Mouse (Mus musculus) MEL (cell line): ENCODE measurements around the gene Samd4. TPM values are rescaled to one million over a fixed set of nuclear protein-coding genes. Genes with fewer than 3 reads are reported as not detected.
A peak's percentile ranks its signal among the peaks of the same experiment; 100 is the strongest.

ENCODE experiments used
- DNase-seq: peaks from one replicate; pipeline ENCODE4 v3.0.0; 2011; ENCODE audit warnings: low read depth, low spot score
- H3K27ac ChIP-seq: 2 replicates; pipeline ENCODE4 v1.5.1; 2012; ENCODE audit warnings: low read depth, mild to moderate bottlenecking, control low read depth, low read length, moderate library complexity; ENCODE audit not compliant: control insufficient read depth
- H3K27me3 ChIP-seq, 2 experiments: fragments of 150-350 bp in 1 of 2; sonication (generic) in 1 of 2; 2 replicates each; pipeline ENCODE4 v1.6.1; 2012; ENCODE audit warnings: low read length in 2 of 2, mild to moderate bottlenecking in 2 of 2, improper control_type of control experiment in 1 of 2, moderate library complexity in 1 of 2; ENCODE audit not compliant: insufficient read depth in 2 of 2, control insufficient read depth in 1 of 2
- H3K36me3 ChIP-seq, 2 experiments: 2 replicates each; pipeline ENCODE4 v1.6.1; 2012 to 2014; ENCODE audit warnings: low read length in 2 of 2, improper control_type of control experiment in 1 of 2, inconsistent platforms in 1 of 2, mild to moderate bottlenecking in 1 of 2; ENCODE audit not compliant: insufficient read depth in 2 of 2, control insufficient read depth in 1 of 2
- H3K4me1 ChIP-seq, 2 experiments: fragments of 150-350 bp in 1 of 2; sonication (generic) in 1 of 2; 2 replicates each; pipeline ENCODE4 v1.6.1; 2012; ENCODE audit warnings: low read length in 2 of 2, improper control_type of control experiment in 1 of 2, mild to moderate bottlenecking in 1 of 2; ENCODE audit not compliant: insufficient read depth in 2 of 2, control insufficient read depth in 1 of 2
- H3K4me3 ChIP-seq, 2 experiments: fragments of 150-350 bp in 1 of 2; sonication (generic) in 1 of 2; 2 replicates each; pipeline ENCODE4 v1.5.1; 2012; ENCODE audit warnings: low read depth in 2 of 2, low read length in 2 of 2, mild to moderate bottlenecking in 2 of 2, moderate library complexity in 2 of 2, control low read depth in 1 of 2, improper control_type of control experiment in 1 of 2; ENCODE audit not compliant: control insufficient read depth in 1 of 2, insufficient read depth in 1 of 2
- H3K79me2 ChIP-seq: 2 replicates; pipeline ENCODE4 v1.6.1; 2012; ENCODE audit warnings: mild to moderate bottlenecking, low read length, moderate library complexity; ENCODE audit not compliant: control insufficient read depth, poor library complexity, insufficient read depth
- H3K9ac ChIP-seq: 2 replicates; pipeline ENCODE4 v1.6.1; 2012; ENCODE audit warnings: low read depth, mild to moderate bottlenecking, control low read depth, low read length, moderate library complexity; ENCODE audit not compliant: control insufficient read depth, poor library complexity, severe bottlenecking
- H3K9me3 ChIP-seq: fragments of 150-350 bp; sonication (generic); replicated peaks from 2 replicates; pipeline ENCODE4 v1.6.1; 2012; ENCODE audit warnings: mild to moderate bottlenecking, low read length, improper control_type of control experiment, moderate library complexity; ENCODE audit not compliant: insufficient read depth
- CHD2 ChIP-seq: IDR thresholded peaks from 2 replicates; pipeline ENCODE4 v1.6.1; 2011; ENCODE audit warnings: low read length, improper control_type of control experiment
- CTCF ChIP-seq, 3 experiments: IDR thresholded peaks in 2 of 3; conservative IDR thresholded peaks in 1 of 3; 2 replicates each; pipeline ENCODE4 v1.5.1; 2011 to 2012; ENCODE audit warnings: low read length in 3 of 3, low read depth in 2 of 3, mild to moderate bottlenecking in 2 of 3, improper control_type of control experiment in 1 of 3, inconsistent platforms in 1 of 3, mixed read lengths in 1 of 3, moderate library complexity in 1 of 3; ENCODE audit not compliant: control insufficient read depth in 1 of 3, insufficient read depth in 1 of 3, poor library complexity in 1 of 3, severe bottlenecking in 1 of 3
- E2F4 ChIP-seq: IDR thresholded peaks from 2 replicates; pipeline ENCODE4 v1.6.1; 2011; ENCODE audit warnings: low read depth, low read length, improper control_type of control experiment, borderline replicate concordance
- ELF1 ChIP-seq: IDR thresholded peaks from 2 replicates; pipeline ENCODE4 v1.6.1; 2014; ENCODE audit warnings: low read depth, mild to moderate bottlenecking, inconsistent platforms, low read length, improper control_type of control experiment, moderate library complexity
- EP300 ChIP-seq, 2 experiments: IDR thresholded peaks; 2 replicates each; pipeline ENCODE4 v1.6.1; 2011; ENCODE audit warnings: improper control_type of control experiment in 2 of 2, low read length in 2 of 2, low read depth in 1 of 2, mild to moderate bottlenecking in 1 of 2
- ETS1 ChIP-seq: IDR thresholded peaks from 2 replicates; pipeline ENCODE4 v1.6.1; 2012; ENCODE audit warnings: low read depth, mild to moderate bottlenecking, inconsistent platforms, low read length, improper control_type of control experiment, moderate library complexity
- HCFC1 ChIP-seq: IDR thresholded peaks from 2 replicates; pipeline ENCODE4 v1.6.1; 2012; ENCODE audit warnings: low read depth, mild to moderate bottlenecking, inconsistent platforms, low read length, improper control_type of control experiment, moderate library complexity
- JUND ChIP-seq: IDR thresholded peaks from 2 replicates; pipeline ENCODE4 v1.6.1; 2011; ENCODE audit warnings: low read depth, mild to moderate bottlenecking, improper control_type of control experiment, low read length
- MAFK ChIP-seq: IDR thresholded peaks from 2 replicates; pipeline ENCODE4 v1.6.1; 2011; ENCODE audit warnings: low read depth, mild to moderate bottlenecking, low read length, improper control_type of control experiment, borderline replicate concordance
- MEF2A ChIP-seq: IDR thresholded peaks from 2 replicates; pipeline ENCODE4 v1.6.1; 2014; ENCODE audit warnings: low read depth, mild to moderate bottlenecking, inconsistent platforms, low read length, improper control_type of control experiment; ENCODE audit not compliant: poor library complexity, insufficient replicate concordance, severe bottlenecking; ENCODE audit errors: extremely low read depth
- MXI1 ChIP-seq: IDR thresholded peaks from 2 replicates; pipeline ENCODE4 v1.6.1; 2011; ENCODE audit warnings: mild to moderate bottlenecking, low read depth, low read length, improper control_type of control experiment
- MYB ChIP-seq: IDR thresholded peaks from 2 replicates; pipeline ENCODE4 v1.6.1; 2011; ENCODE audit warnings: mild to moderate bottlenecking, low read depth, low read length, improper control_type of control experiment
- NRF1 ChIP-seq: IDR thresholded peaks from 2 replicates; pipeline ENCODE4 v1.6.1; 2014; ENCODE audit warnings: low read depth, mild to moderate bottlenecking, inconsistent platforms, low read length, improper control_type of control experiment, moderate library complexity; ENCODE audit not compliant: poor library complexity, insufficient read depth, severe bottlenecking
- POLR2AphosphoS5 ChIP-seq: IDR thresholded peaks from 2 replicates; pipeline ENCODE4 v1.6.1; 2012; ENCODE audit warnings: low read depth, borderline replicate concordance, mild to moderate bottlenecking, inconsistent platforms, low read length, moderate library complexity, mixed read lengths
- RAD21 ChIP-seq: IDR thresholded peaks from 2 replicates; pipeline ENCODE4 v1.6.1; 2011; ENCODE audit warnings: mild to moderate bottlenecking, low read depth, low read length, improper control_type of control experiment
- RCOR1 ChIP-seq: IDR thresholded peaks from 2 replicates; pipeline ENCODE4 v1.6.1; 2012; ENCODE audit warnings: low read depth, mild to moderate bottlenecking, inconsistent platforms, low read length, improper control_type of control experiment
- SIN3A ChIP-seq: IDR thresholded peaks from 2 replicates; pipeline ENCODE4 v1.6.1; 2012; ENCODE audit warnings: low read length, improper control_type of control experiment, inconsistent platforms
- SMC3 ChIP-seq: IDR thresholded peaks from 2 replicates; pipeline ENCODE4 v1.6.1; 2011; ENCODE audit warnings: low read depth, low read length, improper control_type of control experiment
- TAL1 ChIP-seq: IDR thresholded peaks from 2 replicates; pipeline ENCODE4 v1.6.1; 2012; ENCODE audit warnings: mild to moderate bottlenecking, inconsistent platforms, low read length, moderate library complexity, mixed read lengths
- TCF12 ChIP-seq: IDR thresholded peaks from 2 replicates; pipeline ENCODE4 v1.6.1; 2014; ENCODE audit warnings: low read depth, mild to moderate bottlenecking, inconsistent platforms, low read length, improper control_type of control experiment, moderate library complexity
- USF1 ChIP-seq: IDR thresholded peaks from 2 replicates; pipeline ENCODE4 v1.6.1; 2014; ENCODE audit warnings: low read depth, mild to moderate bottlenecking, inconsistent platforms, low read length, improper control_type of control experiment, moderate library complexity
- USF2 ChIP-seq, 2 experiments: IDR thresholded peaks; 2 replicates each; pipeline ENCODE4 v1.6.1; 2011 to 2012; ENCODE audit warnings: improper control_type of control experiment in 2 of 2, low read length in 2 of 2, borderline replicate concordance in 1 of 2, inconsistent platforms in 1 of 2, low read depth in 1 of 2, mild to moderate bottlenecking in 1 of 2; ENCODE audit not compliant: insufficient read depth in 1 of 2
- ZC3H11A ChIP-seq: IDR thresholded peaks from 2 replicates; pipeline ENCODE4 v1.6.1; 2012; ENCODE audit warnings: low read depth, mild to moderate bottlenecking, inconsistent platforms, low read length, improper control_type of control experiment
- ZKSCAN1 ChIP-seq: IDR thresholded peaks from 2 replicates; pipeline ENCODE4 v1.6.1; 2012; ENCODE audit warnings: low read depth, mild to moderate bottlenecking, inconsistent platforms, low read length, improper control_type of control experiment, moderate library complexity
- ZMIZ1 ChIP-seq: IDR thresholded peaks from 2 replicates; pipeline ENCODE4 v1.6.1; 2012; ENCODE audit warnings: low read depth, mild to moderate bottlenecking, inconsistent platforms, low read length, improper control_type of control experiment, moderate library complexity
- polyA plus RNA-seq, 2 experiments: library from polyadenylated mRNA; stranded (reverse) in 1 of 2; unstranded in 1 of 2; fragments of >175 nt in 1 of 2; fragments of >200 nt in 1 of 2; gene quantifications; 2 replicates each; pipeline versions ENCODE4 v1.2.1 to v1.2.4; 2012; ENCODE audit warnings: low replicate concordance in 2 of 2, low read depth in 1 of 2; ENCODE audit not compliant: insufficient read length in 2 of 2, insufficient read depth in 1 of 2, missing spikeins in 1 of 2
- total RNA-seq: library from RNA; depleted of rRNA; stranded (reverse); fragments of 300-350 nt; gene quantifications from 2 replicates; pipeline ENCODE4 v1.2.3, GENCODE M21; 2012

Samd4 gene
- total and polyA plus RNA-seq, 3 experiments, result 0.04 to 0.08 TPM; not detected in 1

DNA sequence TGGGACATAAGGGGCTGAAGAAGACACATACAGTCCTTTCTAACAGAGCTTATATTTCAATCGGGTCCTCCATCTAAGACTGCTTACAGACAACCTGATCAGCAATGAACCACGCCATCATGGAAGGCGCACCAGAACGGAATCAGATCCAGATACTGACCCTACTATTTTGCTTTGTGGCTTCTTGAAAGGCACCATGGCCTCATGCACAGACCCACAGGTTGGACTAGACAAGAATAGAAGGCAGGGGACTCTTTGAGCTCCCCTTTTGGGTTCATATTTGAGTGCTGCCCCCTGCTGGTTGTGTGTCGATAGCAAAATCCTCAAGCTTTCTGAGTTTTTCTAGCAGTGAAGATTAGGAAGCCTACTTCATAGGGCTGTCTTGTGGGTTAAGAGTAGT is 204.5 kb downstream of the Samd4 start (continued):
- TF ChIP-seq MAFK (no peak), SMC3 (peak; percentile 61), ZC3H11A (peak; percentile 25; the same call in 1 of the 2 replicates), CHD2 (no peak), NRF1 (no peak)

DNA sequence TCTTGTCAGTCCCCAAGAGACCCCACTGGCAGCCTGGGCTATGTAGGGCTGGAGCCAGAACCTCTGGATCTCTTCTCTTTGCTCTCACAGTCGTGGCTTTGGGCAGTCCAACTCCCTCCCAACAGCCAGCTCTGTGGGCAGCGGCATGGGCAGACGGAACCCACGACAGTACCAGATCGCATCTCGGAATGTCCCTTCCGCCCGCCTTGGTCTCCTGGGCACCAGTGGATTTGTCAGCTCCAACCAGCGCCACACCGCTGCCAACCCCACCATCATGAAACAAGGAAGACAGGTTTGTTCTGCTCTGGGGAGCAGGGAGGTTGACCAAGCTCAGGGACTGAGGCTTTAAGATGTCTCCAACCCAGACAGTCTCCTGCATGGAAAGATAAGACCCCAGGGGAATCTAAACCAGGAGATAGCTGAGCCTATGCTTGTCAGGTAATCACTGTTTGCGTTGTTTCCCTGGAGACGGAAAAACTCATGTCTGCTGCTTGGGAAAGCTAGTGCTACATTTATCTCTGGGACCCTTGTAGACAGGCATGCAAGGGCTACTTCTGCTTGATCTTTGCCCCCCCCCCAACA is 205.1 kb downstream of the Samd4 start:
- Histone ChIP-seq H3K79me2 (no peaks in the 10 kb centered on the region), H3K4me3 (no peak overlapping the region), H3K27ac (no peak overlapping the region), H3K27me3 (peaks cover 6 to 10% of the 10 kb centered on the region in 2 experiments)
- TF ChIP-seq EP300 (IDR thresholded peaks at IDR 0.05; ENCODE audit: low read depth in 1 of 2, low read length in 2 of 2) (no peak), USF1 (no peak), MEF2A (no peak), SIN3A (no peak), ZC3H11A (no peak), MYB (no peak), USF2 (IDR thresholded peaks at IDR 0.05; ENCODE audit: borderline replicate concordance in 1 of 2, insufficient read depth in 1 of 2, low read depth in 1 of 2, low read length in 2 of 2) (no peak), RCOR1 (no peak), POLR2AphosphoS5 (no peak), ETS1 (no peak), CTCF (IDR thresholded peaks at IDR 0.05 in 2 of 3, conservative IDR thresholded peaks at IDR 0.05 in 1 of 3; ENCODE audit: control insufficient read depth in 1 of 3, insufficient read depth in 1 of 3, low read depth in 2 of 3, low read length in 3 of 3, poor library complexity in 1 of 3, severe bottlenecking in 1 of 3) (no peak), SMC3 (no peak), HCFC1 (no peak), CHD2 (no peak), ZMIZ1 (no peak), JUND (no peak)
- TF ChIP-seq, all 39 proteins: peak for 0
- Histone ChIP-seq H3K9ac (no peak overlapping the region), H3K36me3 (no peaks in the 10 kb centered on the region), H3K4me1 (peaks cover 0 to 3% of the 10 kb centered on the region in 2 experiments; a peak in 1 of 4 replicates), H3K9me3 (no peaks in the 10 kb centered on the region)
- no peak for DNase-seq

DNA sequence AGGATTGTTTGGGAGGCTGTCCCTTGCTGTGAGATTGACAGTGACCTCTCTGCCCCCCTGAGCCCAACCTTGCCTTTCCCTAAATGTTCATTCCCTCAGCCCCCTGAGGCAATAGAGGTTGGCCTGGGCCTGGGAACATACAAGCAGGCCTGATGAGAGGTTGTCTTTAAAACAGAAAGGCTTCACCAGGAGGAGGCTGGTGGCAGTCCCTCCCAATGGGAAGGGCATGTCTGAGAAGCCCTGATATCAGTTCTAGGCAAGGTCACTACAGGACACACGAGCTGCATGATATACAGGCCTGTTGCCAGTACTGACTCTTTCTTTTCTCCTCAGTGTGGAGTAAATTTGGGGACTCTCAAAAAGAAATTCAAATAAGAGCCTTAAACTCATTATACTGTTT is 205.7 kb downstream of the Samd4 start:
- Histone ChIP-seq H3K27me3 (peaks cover 4 to 8% of the 10 kb centered on the region in 2 experiments), H3K27ac (no peak overlapping the region), H3K36me3 (no peaks in the 10 kb centered on the region), H3K9me3 (no peaks in the 10 kb centered on the region), H3K4me3 (no peak overlapping the region), H3K79me2 (no peaks in the 10 kb centered on the region), H3K4me1 (peaks cover 0 to 3% of the 10 kb centered on the region in 2 experiments; a peak in 1 of 4 replicates), H3K9ac (no peak overlapping the region)
- peak; percentile 24 for DNase-seq
- no peak for TF ChIP-seq MAFK
- no peak for TF ChIP-seq MEF2A
- no peak for TF ChIP-seq SIN3A
- no peak for TF ChIP-seq ELF1
- TF ChIP-seq MYB, result no peak
- TF ChIP-seq TCF12, result no peak
- TF ChIP-seq CTCF (IDR thresholded peaks at IDR 0.05 in 2 of 3, conservative IDR thresholded peaks at IDR 0.05 in 1 of 3; ENCODE audit: control insufficient read depth in 1 of 3, insufficient read depth in 1 of 3, low read depth in 2 of 3, low read length in 3 of 3, poor library complexity in 1 of 3, severe bottlenecking in 1 of 3), result no peak
- no peak for TF ChIP-seq NRF1
- no peak for TF ChIP-seq POLR2AphosphoS5
- TF ChIP-seq ETS1, result no peak
- no peak for TF ChIP-seq USF2 (IDR thresholded peaks at IDR 0.05; ENCODE audit: borderline replicate concordance in 1 of 2, insufficient read depth in 1 of 2, low read depth in 1 of 2, low read length in 2 of 2)
- no peak for TF ChIP-seq E2F4
- TF ChIP-seq ZKSCAN1, result no peak
- TF ChIP-seq ZMIZ1, result no peak
- no peak for TF ChIP-seq MXI1
- no peak for TF ChIP-seq TAL1
- TF ChIP-seq RAD21, result no peak
- TF ChIP-seq HCFC1, result no peak
